Mouse (Mus musculus): Measurements from ENCODE around the gene Lrrc26. TPM values are rescaled to one million over a fixed set of nuclear protein-coding genes. Genes with fewer than 3 reads are reported as not detected.
"Not testable (repeated sequence)": the region's sequence is repeated elsewhere in the genome, so short reads cannot be mapped to it uniquely, and the experiment has no call there.

Lrrc26 gene
- polyA plus RNA-seq, 1 experiment from 2014 or later: not detected

DNA sequence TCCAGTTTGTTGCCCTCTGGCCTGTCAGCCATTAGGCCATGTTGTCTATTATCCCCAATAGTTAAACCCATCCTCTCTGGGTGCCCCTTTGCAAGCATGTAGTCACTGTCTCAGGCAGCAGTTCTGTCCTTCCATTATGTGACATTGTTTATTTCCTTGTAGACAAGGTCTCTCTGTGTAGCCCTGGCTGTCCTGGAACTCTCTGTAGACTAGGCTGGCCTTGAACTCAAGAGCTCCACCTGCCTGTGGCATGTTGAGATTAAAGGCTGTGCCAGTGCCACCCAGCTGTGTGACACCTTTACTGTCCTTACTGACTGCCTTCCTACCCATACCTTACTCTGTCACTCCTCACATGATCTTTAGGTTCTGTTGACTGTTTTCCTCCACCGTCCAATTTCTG lies 37.4 kb upstream of the Lrrc26 start:
- Histone ChIP-seq H3K36me3 (ENCODE audit: control insufficient read depth, insufficient read depth, low read length) (peaks cover 33% of the 10 kb centered on the region), H3K27ac (ENCODE audit: low read depth) (no peak overlapping the region), H3K4me3 (ENCODE audit: low read depth, low read length) (no peak overlapping the region), H3K27me3 (replicated peaks; ENCODE audit: control insufficient read depth, insufficient read depth, low read length) (no peaks in the 10 kb centered on the region), H3K4me1 (replicated peaks; ENCODE audit: control insufficient read depth, insufficient read depth, low read length) (peaks cover 11% of the 10 kb centered on the region), H3K9me3 (ENCODE audit: control insufficient read depth, low read length) (no peaks in the 10 kb centered on the region), H3K4me2 (ENCODE audit: low read length) (no peak overlapping the region), H3K9ac (ENCODE audit: low read length) (no peak overlapping the region)
- no peak for DNase-seq (ENCODE audit: low spot score)
- ATAC-seq (replicated peaks; ENCODE audit: low FRiP score, low TSS enrichment, low read depth): no peak
- WGBS: 91% methylated on average over 1 of the region's 1 CpGs

DNA sequence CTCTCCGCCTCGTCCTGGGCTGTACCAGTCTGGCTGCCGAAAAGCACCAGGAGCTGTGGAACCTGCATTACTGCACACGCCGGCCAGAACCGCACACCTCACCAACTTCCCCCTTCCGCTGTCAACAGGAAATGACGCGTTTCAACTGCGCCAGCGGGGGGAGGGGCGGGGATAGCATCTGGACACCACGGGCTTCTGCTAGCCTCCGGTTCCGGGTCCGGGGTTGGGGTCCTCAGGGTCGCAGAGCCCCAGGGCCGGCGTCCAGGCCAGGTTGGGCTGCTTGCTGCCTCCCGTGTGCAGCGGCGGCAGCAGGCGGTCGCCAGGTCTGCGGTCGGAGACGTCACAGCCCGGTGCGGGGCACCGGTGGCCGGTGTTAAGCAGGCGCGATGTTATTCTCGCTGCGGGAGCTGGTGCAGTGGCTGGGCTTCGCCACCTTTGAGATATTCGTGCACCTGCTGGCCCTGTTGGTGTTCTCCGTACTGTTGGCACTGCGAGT lies 34.4 kb upstream of the Lrrc26 start, which contains the start of gene Tmem203:
Gene Tmem203, plus strand, starts transcription at position 156 of the 496 bp plus-strand sequence.
- Histone ChIP-seq H3K4me3 (ENCODE audit: low read depth, low read length) (peak within 1 kb of the TSS; percentile 81), H3K36me3 (ENCODE audit: control insufficient read depth, insufficient read depth, low read length) (peaks cover 10% of the 10 kb centered on the region; the same call in 1 of the 2 replicates), H3K9me3 (ENCODE audit: control insufficient read depth, low read length) (no peaks in the 10 kb centered on the region), H3K27ac (ENCODE audit: low read depth) (peak within 1 kb of the TSS; percentile 83), H3K9ac (ENCODE audit: low read length) (peak within 1 kb of the TSS; percentile 81), H3K4me1 (replicated peaks; ENCODE audit: control insufficient read depth, insufficient read depth, low read length) (peaks cover 11% of the 10 kb centered on the region), H3K27me3 (replicated peaks; ENCODE audit: control insufficient read depth, insufficient read depth, low read length) (no peaks in the 10 kb centered on the region), H3K4me2 (ENCODE audit: low read length) (peak within 1 kb of the TSS; percentile 82)
- ATAC-seq (replicated peaks; ENCODE audit: low FRiP score, low TSS enrichment, low read depth) (peak; percentile 89), DNase-seq (ENCODE audit: low spot score) (peak; percentile 99)
- WGBS: under 1% methylated on average over 39 of the region's 39 CpGs

DNA sequence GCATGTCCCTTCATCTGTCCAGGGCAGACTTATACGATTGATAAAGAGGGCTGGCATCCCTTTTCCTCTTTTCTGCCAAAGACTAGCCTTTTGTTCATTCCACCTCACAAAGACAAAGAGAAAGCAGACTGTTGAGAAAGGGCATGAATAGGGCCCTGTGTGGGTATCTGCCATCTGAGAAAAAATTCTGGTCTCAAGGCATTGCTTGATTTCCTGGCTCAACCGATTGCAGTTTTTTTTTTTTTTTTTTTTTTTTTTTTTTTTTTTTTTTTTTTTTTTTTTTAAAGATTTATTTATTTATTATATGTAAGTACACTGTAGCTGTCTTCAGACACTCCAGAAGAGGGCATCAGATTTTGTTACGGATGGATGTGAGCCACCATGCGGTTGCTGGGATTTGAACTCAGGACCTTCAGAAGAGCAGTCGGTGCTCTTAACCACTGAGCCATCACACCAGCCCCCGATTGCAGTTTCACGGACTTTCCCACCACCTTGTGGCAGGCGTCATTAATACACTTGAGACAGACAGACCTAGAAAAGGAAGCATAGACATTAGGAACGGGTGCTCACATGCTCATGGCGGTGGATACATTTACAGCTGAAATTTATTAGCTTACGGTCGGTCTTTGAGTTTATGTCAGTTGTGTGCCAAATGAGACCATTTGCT lies 33.1 kb upstream of the Lrrc26 start:
- H3K27me3 ChIP-seq (replicated peaks; ENCODE audit: control insufficient read depth, insufficient read depth, low read length); ATAC-seq (replicated peaks; ENCODE audit: low FRiP score, low TSS enrichment, low read depth); DNase-seq (ENCODE audit: low spot score); H3K9me3 ChIP-seq (ENCODE audit: control insufficient read depth, low read length); H3K36me3 ChIP-seq (ENCODE audit: control insufficient read depth, insufficient read depth, low read length); H3K27ac ChIP-seq (ENCODE audit: low read depth): not testable (repeated sequence)
- Histone ChIP-seq H3K4me3 (ENCODE audit: low read depth, low read length) (peak overlapping the region; percentile 81), H3K9ac (ENCODE audit: low read length) (peak overlapping the region; percentile 81; the same call in 1 of the 2 replicates), H3K4me1 (replicated peaks; ENCODE audit: control insufficient read depth, insufficient read depth, low read length) (peaks cover 11% of the 10 kb centered on the region), H3K4me2 (ENCODE audit: low read length) (peak overlapping the region; percentile 82)
- 60% methylated on average over 10 of the region's 12 CpGs for WGBS

DNA sequence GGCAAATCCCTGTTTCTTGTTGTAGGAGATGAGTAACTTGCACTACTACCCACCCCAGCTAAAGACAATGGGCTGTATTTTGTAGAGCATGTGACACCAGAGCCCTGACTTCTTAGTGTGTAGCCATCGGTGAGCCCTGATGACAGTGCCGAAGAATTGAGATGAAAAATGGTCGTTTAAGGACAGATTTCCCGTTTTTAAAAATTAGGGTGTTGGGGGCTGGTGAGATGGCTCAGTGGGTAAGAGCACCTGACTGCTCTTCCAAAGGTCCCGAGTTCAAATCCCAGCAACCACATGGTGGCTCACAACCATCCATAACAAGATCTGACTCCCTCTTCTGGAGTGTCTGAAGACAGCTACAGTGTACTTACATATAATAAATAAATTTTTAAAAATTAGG lies 32.5 kb upstream of the Lrrc26 start:
- WGBS: 86% methylated on average over 5 of the region's 5 CpGs
- H3K27ac ChIP-seq (ENCODE audit: low read depth); DNase-seq (ENCODE audit: low spot score); H3K4me3 ChIP-seq (ENCODE audit: low read depth, low read length); ATAC-seq (replicated peaks; ENCODE audit: low FRiP score, low TSS enrichment, low read depth); H3K4me2 ChIP-seq (ENCODE audit: low read length); H3K36me3 ChIP-seq (ENCODE audit: control insufficient read depth, insufficient read depth, low read length); H3K27me3 ChIP-seq (replicated peaks; ENCODE audit: control insufficient read depth, insufficient read depth, low read length); H3K9me3 ChIP-seq (ENCODE audit: control insufficient read depth, low read length); H3K9ac ChIP-seq (ENCODE audit: low read length): not testable (repeated sequence)
- peaks cover 11% of the 10 kb centered on the region for H3K4me1 ChIP-seq (replicated peaks; ENCODE audit: control insufficient read depth, insufficient read depth, low read length)

DNA sequence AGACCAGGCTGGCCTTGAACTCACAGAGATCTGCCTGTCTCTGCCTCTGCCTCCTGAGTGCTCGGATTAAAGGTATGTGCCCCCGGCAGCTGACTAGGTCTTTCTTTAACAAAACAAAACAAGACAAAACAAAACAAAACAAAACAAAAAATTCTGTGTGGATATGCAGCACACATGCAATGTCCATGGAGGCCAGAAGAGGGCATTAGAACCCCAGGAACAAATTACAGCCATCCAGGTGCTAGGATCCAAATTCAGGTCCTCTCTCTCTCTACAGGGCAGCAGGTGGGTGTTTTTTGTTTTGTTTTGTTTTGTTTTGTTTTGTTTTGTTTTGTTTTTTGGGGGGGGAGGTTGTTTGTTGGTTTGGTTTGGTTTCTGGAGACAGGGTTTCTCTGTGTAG lies 30.8 kb upstream of the Lrrc26 start:
- WGBS: 69% methylated on average over 2 of the region's 2 CpGs
- H3K36me3 ChIP-seq (ENCODE audit: control insufficient read depth, insufficient read depth, low read length): no peaks in the 10 kb centered on the region
- no peak overlapping the region for H3K4me3 ChIP-seq (ENCODE audit: low read depth, low read length)
- ATAC-seq (replicated peaks; ENCODE audit: low FRiP score, low TSS enrichment, low read depth): no peak
- H3K4me2 ChIP-seq (ENCODE audit: low read length): no peak overlapping the region
- peaks cover 16% of the 10 kb centered on the region for H3K4me1 ChIP-seq (replicated peaks; ENCODE audit: control insufficient read depth, insufficient read depth, low read length)
- peaks cover 5% of the 10 kb centered on the region; the same call in 1 of the 2 replicates for H3K27me3 ChIP-seq (replicated peaks; ENCODE audit: control insufficient read depth, insufficient read depth, low read length)
- no peak overlapping the region for H3K27ac ChIP-seq (ENCODE audit: low read depth)
- H3K9ac ChIP-seq (ENCODE audit: low read length): no peak overlapping the region
- no peak for DNase-seq (ENCODE audit: low spot score)
- no peaks in the 10 kb centered on the region for H3K9me3 ChIP-seq (ENCODE audit: control insufficient read depth, low read length)

DNA sequence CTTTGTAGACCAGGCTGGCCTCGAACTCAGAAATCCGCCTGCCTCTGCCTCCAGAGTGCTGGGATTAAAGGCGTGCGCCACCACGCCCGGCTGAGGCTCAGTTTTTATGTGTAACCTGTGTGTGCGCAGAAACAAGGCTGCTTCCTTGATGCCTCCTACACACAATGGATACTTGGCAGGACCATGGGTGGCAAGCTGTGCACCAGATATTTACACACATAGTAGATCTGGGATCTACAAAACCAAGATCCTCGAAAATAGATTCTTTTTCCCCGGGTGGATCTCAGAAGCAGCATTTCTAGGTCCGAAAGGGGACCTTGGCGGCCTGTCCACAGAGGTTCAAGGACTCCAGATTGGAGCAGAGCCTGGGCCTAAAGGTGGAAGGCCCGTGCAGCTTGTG lies 27.8 kb upstream of the Lrrc26 start:
- 48% methylated on average over 12 of the region's 12 CpGs for WGBS
- H3K9me3 ChIP-seq (ENCODE audit: control insufficient read depth, low read length): no peaks in the 10 kb centered on the region

DNA sequence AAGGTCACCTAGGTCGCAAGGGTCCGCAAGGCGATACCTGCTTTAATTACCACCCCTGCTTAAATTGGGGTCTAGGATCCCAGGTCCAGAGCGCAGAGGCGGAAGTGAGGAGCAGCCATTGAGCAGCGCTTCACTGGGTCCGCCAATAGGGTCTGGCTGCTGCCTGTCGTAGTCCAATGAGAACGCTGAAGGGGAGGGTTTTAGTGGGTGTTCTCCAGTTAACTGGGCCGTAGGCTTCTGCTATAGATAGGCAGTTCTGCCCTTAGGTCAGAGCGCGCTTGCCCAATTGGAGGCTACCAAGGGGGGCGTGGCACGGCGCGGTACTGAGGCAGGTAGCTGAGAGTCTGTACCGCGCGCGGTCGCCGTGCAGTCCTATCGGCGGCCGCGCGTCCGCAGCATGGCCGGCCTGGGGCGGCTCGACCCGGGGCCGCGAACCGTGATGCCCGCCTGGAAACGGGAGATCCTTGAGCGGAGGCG lies 27.4 kb upstream of the Lrrc26 start, which contains the start of gene Tprn:
Gene Tprn, plus strand, starts transcription at position 328 of the 477 bp plus-strand sequence.
- Histone ChIP-seq H3K4me3 (ENCODE audit: low read depth, low read length) (peak within 1 kb of the TSS; percentile 83), H3K9me3 (ENCODE audit: control insufficient read depth, low read length) (no peaks in the 10 kb centered on the region), H3K36me3 (ENCODE audit: control insufficient read depth, insufficient read depth, low read length) (no peaks in the 10 kb centered on the region), H3K27me3 (replicated peaks; ENCODE audit: control insufficient read depth, insufficient read depth, low read length) (peaks cover 10% of the 10 kb centered on the region; the same call in 1 of the 2 replicates), H3K9ac (ENCODE audit: low read length) (peak within 1 kb of the TSS; percentile 46), H3K27ac (ENCODE audit: low read depth) (0 out of 2 replicates have a peak within 1 kb of the TSS, but pooled peaks have one; percentile 9), H3K4me2 (ENCODE audit: low read length) (peak within 1 kb of the TSS; percentile 76), H3K4me1 (replicated peaks; ENCODE audit: control insufficient read depth, insufficient read depth, low read length) (peaks cover 20% of the 10 kb centered on the region)
- ATAC-seq (replicated peaks; ENCODE audit: low FRiP score, low TSS enrichment, low read depth) (peak; percentile 98), DNase-seq (ENCODE audit: low spot score) (peak; percentile 88)
- WGBS: under 1% methylated on average over 39 of the region's 39 CpGs

More for the DNA sequence above, 27.8 kb upstream of the Lrrc26 start:
- ATAC-seq (replicated peaks; ENCODE audit: low FRiP score, low TSS enrichment, low read depth) (no peak), DNase-seq (ENCODE audit: low spot score) (no peak)
- H3K9ac ChIP-seq (ENCODE audit: low read length): no peak overlapping the region
- 0 out of 2 replicates have a peak overlapping the region, but pooled peaks have one; percentile 9 for H3K27ac ChIP-seq (ENCODE audit: low read depth)
- peaks cover 10% of the 10 kb centered on the region; the same call in 1 of the 2 replicates for H3K27me3 ChIP-seq (replicated peaks; ENCODE audit: control insufficient read depth, insufficient read depth, low read length)
- peak overlapping the region; percentile 83 for H3K4me3 ChIP-seq (ENCODE audit: low read depth, low read length)
- no peaks in the 10 kb centered on the region for H3K36me3 ChIP-seq (ENCODE audit: control insufficient read depth, insufficient read depth, low read length)
- H3K4me1 ChIP-seq (replicated peaks; ENCODE audit: control insufficient read depth, insufficient read depth, low read length): peaks cover 19% of the 10 kb centered on the region
- H3K4me2 ChIP-seq (ENCODE audit: low read length): peak overlapping the region; percentile 76

DNA sequence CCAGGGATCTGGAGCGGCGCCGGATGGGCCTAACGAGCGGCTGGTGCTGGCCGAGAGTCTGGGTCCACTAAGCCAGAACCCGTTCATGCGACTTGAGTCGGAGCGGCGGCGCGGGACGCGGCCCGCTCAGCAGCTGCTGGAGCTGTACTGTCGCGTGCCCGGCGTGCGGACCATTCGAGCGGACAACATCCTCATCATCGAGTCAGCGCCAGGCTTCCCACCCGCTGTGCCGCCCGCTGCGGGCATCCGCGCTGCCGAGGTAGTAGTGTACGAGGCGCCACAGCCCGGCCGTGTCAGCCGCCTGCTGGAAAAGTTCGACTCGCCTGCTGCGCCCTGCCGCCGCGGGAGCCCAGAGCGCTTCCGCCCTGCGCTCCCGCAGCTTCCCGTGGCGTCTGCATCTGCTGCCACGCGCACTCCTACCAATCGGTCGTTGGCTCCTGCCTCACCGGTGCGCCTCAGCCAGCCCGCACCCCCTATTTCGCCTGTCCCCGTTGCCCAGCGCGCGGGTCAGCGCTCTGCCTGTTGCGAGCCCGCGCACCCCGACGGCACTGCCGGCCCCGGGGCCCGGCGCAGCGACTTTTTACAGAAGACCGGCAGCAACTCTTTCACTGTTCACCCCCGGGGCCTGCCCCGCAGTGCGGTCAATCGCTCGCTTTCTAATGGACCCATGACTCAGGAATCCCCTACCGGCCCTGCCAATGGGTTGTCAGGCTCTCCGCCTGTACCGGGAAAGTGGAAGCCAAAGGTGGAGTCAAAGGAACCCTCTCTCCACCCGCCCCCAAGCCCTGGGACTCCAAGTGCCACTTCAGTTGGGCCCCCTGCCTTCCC lies 26.7 kb upstream of the Lrrc26 start:
- peak overlapping the region; percentile 46 for H3K9ac ChIP-seq (ENCODE audit: low read length)
- no peaks in the 10 kb centered on the region for H3K9me3 ChIP-seq (ENCODE audit: control insufficient read depth, low read length)
- peak overlapping the region; percentile 83 for H3K4me3 ChIP-seq (ENCODE audit: low read depth, low read length)
- peaks cover 10% of the 10 kb centered on the region; the same call in 1 of the 2 replicates for H3K27me3 ChIP-seq (replicated peaks; ENCODE audit: control insufficient read depth, insufficient read depth, low read length)
- H3K4me2 ChIP-seq (ENCODE audit: low read length): peak overlapping the region; percentile 76
- no peak overlapping the region for H3K27ac ChIP-seq (ENCODE audit: low read depth)
- 0 out of 2 replicates have a peak, but pooled peaks have one; percentile 5 for ATAC-seq (replicated peaks; ENCODE audit: low FRiP score, low TSS enrichment, low read depth)
- H3K4me1 ChIP-seq (replicated peaks; ENCODE audit: control insufficient read depth, insufficient read depth, low read length): peaks cover 20% of the 10 kb centered on the region
- DNase-seq (ENCODE audit: low spot score): no peak
- H3K36me3 ChIP-seq (ENCODE audit: control insufficient read depth, insufficient read depth, low read length): no peaks in the 10 kb centered on the region
- under 1% methylated on average over 76 of the region's 82 CpGs for WGBS

Measured in intestine, embryonic 14.5 days (tissue).